Mouse (Mus musculus) lung, adult 2 months (tissue): ENCODE results near the gene Ccdc130.

Source experiments
- CTCF ChIP-seq: fragments of 200-500 bp; IDR thresholded peaks from 2 replicates; pipeline ENCODE4 v1.5.1; 2011; ENCODE audit warnings: mild to moderate bottlenecking, low read length, control low read depth; ENCODE audit not compliant: insufficient read depth
- POLR2A ChIP-seq: fragments of 200-500 bp; IDR thresholded peaks from 2 replicates; pipeline ENCODE4 v1.6.1; 2011; ENCODE audit warnings: low read depth, mild to moderate bottlenecking, control low read depth, low read length, borderline replicate concordance; ENCODE audit errors: extremely low read depth

GRCm38 (mm10) chr8:84249257-84250170 is 20.7 kb downstream of the Ccdc130 start, which contains the start of gene D8Ertd738e:
- TF ChIP-seq CTCF: no peak
- TF ChIP-seq POLR2A: peak; percentile 98
